Mouse (Mus musculus) neural tube, embryonic 11.5 days (tissue): Measurements from ENCODE around the gene Clba1. TPM values are rescaled to one million over a fixed set of nuclear protein-coding genes. Genes with fewer than 3 reads are reported as not detected.
"Not testable (repeated sequence)": the region's sequence is repeated elsewhere in the genome, so short reads cannot be mapped to it uniquely, and the experiment has no call there.

Experiments
- ATAC-seq: fragments of 200-750 bp; cut with Nextera tagmentation; 2 replicates; pipeline ENCODE4 v1.8.0; 2017; ENCODE audit warnings: moderate number of reproducible peaks, mild to moderate bottlenecking, moderate TSS enrichment, moderate library complexity; ENCODE audit not compliant: insufficient read depth, low FRiP score, low TSS enrichment
- DNase-seq: peaks from one replicate; pipeline ENCODE4 v3.0.0-alpha.2; 2015; ENCODE audit warnings: low spot score
- H3K27ac ChIP-seq: fragments of 300-500 bp; sonication (generic); 2 replicates; pipeline ENCODE4 v1.5.1; 2014; ENCODE audit warnings: low read depth, mild to moderate bottlenecking, low read length
- H3K27me3 ChIP-seq: fragments of 300-500 bp; sonication (generic); 2 replicates; pipeline ENCODE4 v1.6.1; 2014; ENCODE audit warnings: mild to moderate bottlenecking, low read length, mixed read lengths; ENCODE audit not compliant: control insufficient read depth, insufficient read depth
- H3K36me3 ChIP-seq: fragments of 300-500 bp; sonication (generic); 2 replicates; pipeline ENCODE4 v1.6.1; 2014; ENCODE audit warnings: mild to moderate bottlenecking, low read length, moderate library complexity, mixed read lengths; ENCODE audit not compliant: control insufficient read depth, insufficient read depth
- H3K4me1 ChIP-seq: fragments of 300-500 bp; sonication (generic); 2 replicates; pipeline ENCODE4 v1.6.1; 2014; ENCODE audit warnings: low read length, mixed read lengths; ENCODE audit not compliant: control insufficient read depth, insufficient read depth
- H3K4me2 ChIP-seq: fragments of 300-500 bp; sonication (generic); 2 replicates; pipeline ENCODE4 v1.6.1; 2014; ENCODE audit warnings: low read depth, mild to moderate bottlenecking, moderate library complexity
- H3K4me3 ChIP-seq: fragments of 300-500 bp; sonication (generic); 2 replicates; pipeline ENCODE4 v1.5.1; 2014; ENCODE audit warnings: low read depth, low read length
- H3K9ac ChIP-seq: fragments of 300-500 bp; sonication (generic); 2 replicates; pipeline ENCODE4 v1.6.1; 2014; ENCODE audit warnings: mild to moderate bottlenecking, low read length
- H3K9me3 ChIP-seq: fragments of 300-500 bp; sonication (generic); 2 replicates; pipeline ENCODE4 v1.6.1; 2016; ENCODE audit warnings: low read length; ENCODE audit not compliant: control insufficient read depth
- WGBS: fragments of 180-500 bp; shearing (Covaris S2); extraction: QIAGEN DNeasy Blood & Tissue Kit; methylation state at CpG from one replicate; pipeline ENCODE4 v1.1.7; 2014; 5-methylcytosine and 5-hydroxymethylcytosine counted together
- polyA plus RNA-seq: library from polyadenylated mRNA; unstranded; fragments of >200 nt; fragmentation: Nextera tagmentation; extraction: Ambion mirVana; gene quantifications from 2 replicates; pipeline ENCODE4 v1.2.1, GENCODE M21; 2014

Clba1 gene
- polyA plus RNA-seq, 1 experiment from 2014 or later, result 14.0 TPM

- H3K9me3 ChIP-seq, result no peaks in the 10 kb centered on the region
- peaks cover 9% of the 10 kb centered on the region for H3K36me3 ChIP-seq
- ATAC-seq (peak; percentile 96), DNase-seq (peak; percentile 99)
- H3K27ac ChIP-seq, result peak within 1 kb of the TSS; percentile 91
- peaks cover 20% of the 10 kb centered on the region for H3K4me1 ChIP-seq
- under 1% methylated on average over 66 of the region's 72 CpGs for WGBS
- H3K27me3 ChIP-seq, result no peaks in the 10 kb centered on the region
- peak within 1 kb of the TSS; percentile 99 for H3K9ac ChIP-seq
- H3K4me2 ChIP-seq, result peak within 1 kb of the TSS; percentile 86
- peak within 1 kb of the TSS; percentile 99 for H3K4me3 ChIP-seq
These were observed 20.6 kb downstream of the Clba1 start, which contains the start of gene Cdca4 for GRCm38 (mm10) chr12:112829244-112829864. Gene Cdca4, minus strand, starts transcription at chr12:112829423.

- H3K9ac ChIP-seq, result peak overlapping the region; percentile 99
- 0 out of 2 replicates have a peak overlapping the region, but pooled peaks have one; percentile 39 for H3K27ac ChIP-seq
- H3K27me3 ChIP-seq, result no peaks in the 10 kb centered on the region
- DNase-seq, result no peak
- 46% methylated on average over 2 of the region's 2 CpGs for WGBS
- peak overlapping the region; percentile 99 for H3K4me3 ChIP-seq
- H3K36me3 ChIP-seq, result peaks cover 9% of the 10 kb centered on the region
- H3K4me2 ChIP-seq, result peak overlapping the region; percentile 68
- no peaks in the 10 kb centered on the region for H3K9me3 ChIP-seq
- no peak for ATAC-seq
- peaks cover 20% of the 10 kb centered on the region for H3K4me1 ChIP-seq
These were observed 21.4 kb downstream of the Clba1 start for GRCm38 (mm10) chr12:112830141-112830540.

DNA sequence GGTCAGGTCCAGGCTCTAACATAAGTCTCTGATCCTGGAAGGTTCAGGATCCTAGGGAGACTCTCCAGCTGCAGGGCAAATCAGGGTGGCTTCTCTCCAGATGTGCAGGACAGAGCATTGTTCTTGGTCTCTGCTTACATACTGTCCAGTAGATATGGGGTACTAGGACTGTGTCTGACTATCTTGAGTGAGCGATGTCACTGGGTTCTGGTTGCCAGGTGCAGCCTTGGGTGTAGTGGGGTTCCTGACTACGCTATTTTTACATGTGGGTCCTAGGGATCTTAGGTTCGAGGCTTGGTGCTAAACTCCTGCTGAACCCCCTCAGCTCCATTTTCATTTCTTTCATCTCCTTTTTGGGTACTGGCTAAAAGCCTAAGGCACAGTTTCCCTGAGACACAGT is 21.8 kb downstream of the Clba1 start:
- Histone ChIP-seq H3K4me3 (peak overlapping the region; percentile 99), H3K9me3 (no peaks in the 10 kb centered on the region), H3K4me1 (peaks cover 20% of the 10 kb centered on the region), H3K4me2 (peak overlapping the region; percentile 68), H3K27ac (no peak overlapping the region), H3K9ac (peak overlapping the region; percentile 99), H3K36me3 (peaks cover 9% of the 10 kb centered on the region), H3K27me3 (no peaks in the 10 kb centered on the region)
- WGBS, result 87% methylated on average over 3 of the region's 3 CpGs
- ATAC-seq (no peak), DNase-seq (no peak)

DNA sequence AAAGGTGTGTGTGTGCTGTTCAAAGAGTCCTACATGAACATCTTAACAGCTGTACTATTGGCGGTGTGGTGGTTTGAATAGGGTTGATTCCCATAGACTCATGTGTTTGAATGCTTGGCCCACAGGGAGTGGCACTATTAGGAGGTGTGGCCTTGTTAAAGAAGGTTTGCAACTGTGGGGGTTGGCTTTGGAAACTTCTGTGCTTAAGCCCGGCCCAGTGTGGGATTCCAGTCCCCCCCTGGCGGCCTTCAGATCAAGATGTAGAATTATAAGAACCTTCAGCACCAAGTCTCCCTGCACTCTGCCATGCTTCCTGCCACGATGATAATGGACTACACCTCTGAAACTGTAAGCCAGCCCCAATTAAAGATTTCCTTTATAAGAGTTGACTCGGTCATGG is 23.7 kb downstream of the Clba1 start:
- H3K9ac ChIP-seq, result no peak overlapping the region
- no peaks in the 10 kb centered on the region for H3K9me3 ChIP-seq
- peaks cover 4% of the 10 kb centered on the region for H3K36me3 ChIP-seq
- 92% methylated on average over 5 of the region's 5 CpGs for WGBS
- DNase-seq (peak; percentile 1), ATAC-seq (no peak)
- no peak overlapping the region for H3K4me3 ChIP-seq
- H3K4me2 ChIP-seq, result no peak overlapping the region
- H3K4me1 ChIP-seq, result peaks cover 16% of the 10 kb centered on the region
- H3K27ac ChIP-seq, result no peak overlapping the region
- no peaks in the 10 kb centered on the region for H3K27me3 ChIP-seq

GRCm38 (mm10) chr12:112833527-112833926 is 24.8 kb downstream of the Clba1 start:
- Histone ChIP-seq H3K4me1 (peaks cover 7% of the 10 kb centered on the region), H3K9me3 (no peaks in the 10 kb centered on the region), H3K4me2 (no peak overlapping the region), H3K9ac (no peak overlapping the region), H3K36me3 (no peaks in the 10 kb centered on the region), H3K27me3 (no peaks in the 10 kb centered on the region), H3K27ac (no peak overlapping the region), H3K4me3 (no peak overlapping the region)
- ATAC-seq, result no peak
- 94% methylated on average over 6 of the region's 6 CpGs for WGBS
- DNase-seq, result peak; percentile 9

DNA sequence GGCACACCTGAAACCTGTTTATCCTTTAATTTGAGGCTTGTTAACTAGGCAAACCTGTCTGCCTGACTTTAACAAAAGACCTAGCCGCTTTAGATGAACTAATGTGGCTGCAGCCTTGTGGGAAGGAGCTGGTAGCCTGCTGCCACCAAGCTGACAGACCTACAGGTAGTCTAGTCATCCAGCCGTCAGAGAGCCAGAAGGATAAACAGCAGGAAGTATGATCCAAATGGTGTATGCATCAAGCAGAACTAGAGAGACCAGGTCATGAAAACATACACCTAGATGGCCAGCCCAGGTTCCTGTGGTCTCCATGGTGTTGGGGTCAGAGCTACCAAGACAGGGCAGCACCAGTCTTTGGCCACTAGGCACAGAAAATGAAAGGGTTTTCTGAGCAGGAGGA is 26.3 kb downstream of the Clba1 start:
- Histone ChIP-seq H3K27ac (no peak overlapping the region), H3K27me3 (no peaks in the 10 kb centered on the region), H3K9ac (no peak overlapping the region), H3K36me3 (no peaks in the 10 kb centered on the region), H3K4me1 (peaks cover 6% of the 10 kb centered on the region), H3K9me3 (no peaks in the 10 kb centered on the region), H3K4me3 (no peak overlapping the region), H3K4me2 (no peak overlapping the region)
- 83% methylated on average over 2 of the region's 2 CpGs for WGBS
- DNase-seq (no peak), ATAC-seq (no peak)

DNA sequence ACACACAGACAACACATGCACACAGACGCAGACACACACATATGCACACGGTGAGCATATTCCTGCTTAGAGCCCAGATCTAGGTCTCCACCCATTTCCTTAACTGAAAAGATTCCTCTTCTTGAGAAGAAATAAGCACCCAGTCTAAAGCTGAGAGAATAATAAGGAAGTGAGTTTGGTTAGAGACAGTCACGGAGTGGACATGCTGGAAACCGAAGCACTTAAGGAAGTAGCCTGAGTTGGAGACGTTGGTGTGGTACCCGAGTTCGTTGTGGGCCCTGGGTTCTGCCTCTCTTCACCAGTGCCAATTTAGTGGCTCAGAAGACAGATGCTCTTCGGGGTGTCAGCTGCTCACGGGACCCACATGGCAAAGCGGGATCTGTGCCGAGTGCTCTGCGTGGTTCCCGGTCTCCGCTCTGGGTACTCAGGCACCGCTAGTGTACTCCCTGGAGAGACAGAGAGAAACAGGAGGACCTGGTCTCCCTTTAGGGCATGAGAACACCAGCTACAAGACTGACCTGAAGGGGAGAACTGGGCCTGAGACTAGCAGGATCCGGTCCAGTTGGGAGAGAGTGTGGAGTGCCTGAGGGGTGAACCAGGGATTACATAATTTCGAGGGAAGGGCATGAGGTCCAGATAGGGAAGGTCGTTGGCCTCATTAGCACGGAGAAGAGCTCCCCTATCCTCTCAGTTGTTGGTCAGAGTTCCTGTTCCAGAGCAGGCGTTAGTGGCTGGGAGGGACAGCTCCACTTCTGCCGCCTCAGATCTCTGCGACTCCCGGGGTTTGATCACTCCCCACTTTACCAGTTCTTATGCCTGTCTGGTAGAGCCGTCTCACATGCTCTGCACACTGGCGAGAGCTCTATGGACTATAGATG is 31.7 kb downstream of the Clba1 start:
- Histone ChIP-seq H3K9ac (no peak overlapping the region), H3K4me2 (no peak overlapping the region), H3K27ac (no peak overlapping the region), H3K4me3 (no peak overlapping the region), H3K36me3 (no peaks in the 10 kb centered on the region), H3K4me1 (no peaks in the 10 kb centered on the region), H3K9me3 (no peaks in the 10 kb centered on the region), H3K27me3 (no peaks in the 10 kb centered on the region)
- no peak for ATAC-seq
- DNase-seq, result peak; percentile 9
- 78% methylated on average over 25 of the region's 25 CpGs for WGBS

DNA sequence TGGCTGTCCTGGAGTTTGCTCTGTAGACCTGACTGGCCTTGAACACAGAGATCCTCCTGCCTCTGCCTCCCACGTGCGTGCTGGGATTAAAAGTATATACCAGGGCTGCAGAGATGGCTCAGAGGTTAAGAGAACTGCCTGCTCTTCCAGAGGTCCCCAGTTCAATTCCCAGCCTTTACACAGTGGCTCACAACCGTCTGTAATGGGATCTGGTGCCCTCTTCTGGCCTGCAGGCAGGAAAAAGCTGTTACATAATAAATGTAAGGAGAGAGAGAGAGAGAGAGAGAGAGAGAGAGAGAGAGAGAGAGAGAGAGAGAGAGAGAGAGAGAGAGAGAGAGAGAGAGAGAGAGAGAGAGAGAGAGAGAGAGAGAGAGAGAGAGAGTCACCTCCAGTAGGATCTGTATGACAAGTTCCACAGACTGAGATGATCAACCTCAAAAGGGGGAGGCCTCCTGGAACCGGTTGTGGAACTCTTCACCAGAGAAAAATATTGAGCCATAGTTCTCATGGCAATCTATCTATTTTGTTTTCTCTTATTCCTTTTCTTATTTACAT is 32.7 kb downstream of the Clba1 start:
- not testable (repeated sequence) for H3K4me1 ChIP-seq, H3K27ac ChIP-seq, H3K4me3 ChIP-seq, H3K4me2 ChIP-seq, H3K9ac ChIP-seq, H3K27me3 ChIP-seq, H3K9me3 ChIP-seq, H3K36me3 ChIP-seq, ATAC-seq
- DNase-seq, result peak; percentile 4
- WGBS, result 68% methylated on average over 4 of the region's 4 CpGs
